Mouse (Mus musculus) testis, adult 2 months (tissue): ENCODE data around the gene Adamts3. TPM values are rescaled to one million over a fixed set of nuclear protein-coding genes. Genes with fewer than 3 reads are reported as not detected.

Experiments used
- H3K27ac ChIP-seq: fragments of 200-500 bp; 2 replicates; pipeline ENCODE4 v1.5.1; 2012; ENCODE audit warnings: low read depth, low read length; ENCODE audit not compliant: control insufficient read depth, insufficient read depth
- H3K27me3 ChIP-seq: fragments of 200-500 bp; 2 replicates; pipeline ENCODE4 v1.6.1; 2012; ENCODE audit warnings: mild to moderate bottlenecking, low read length, moderate library complexity; ENCODE audit not compliant: control insufficient read depth, insufficient read depth
- H3K36me3 ChIP-seq: fragments of 200-500 bp; 2 replicates; pipeline ENCODE4 v1.6.1; 2012; ENCODE audit warnings: mild to moderate bottlenecking, low read length; ENCODE audit not compliant: control insufficient read depth, insufficient read depth
- H3K4me1 ChIP-seq: fragments of 200-500 bp; 2 replicates; pipeline ENCODE4 v1.6.1; 2012; ENCODE audit warnings: low read length; ENCODE audit not compliant: control insufficient read depth, insufficient read depth
- H3K4me3 ChIP-seq: fragments of 200-500 bp; 2 replicates; pipeline ENCODE4 v1.5.1; 2012; ENCODE audit warnings: low read depth, mild to moderate bottlenecking, low read length, moderate library complexity, mixed read lengths; ENCODE audit not compliant: control insufficient read depth
- CTCF ChIP-seq: fragments of 200-500 bp; IDR thresholded peaks from 2 replicates; pipeline ENCODE4 v1.5.1; 2012; ENCODE audit warnings: low read depth, mild to moderate bottlenecking, inconsistent platforms, low read length, moderate library complexity; ENCODE audit not compliant: control insufficient read depth, insufficient read depth, insufficient replicate concordance
- POLR2A ChIP-seq: fragments of 200-500 bp; IDR thresholded peaks from 2 replicates; pipeline ENCODE4 v1.6.1; 2012; ENCODE audit warnings: low read depth, mild to moderate bottlenecking, inconsistent platforms, low read length, moderate library complexity; ENCODE audit not compliant: control insufficient read depth
- polyA plus RNA-seq: library from polyadenylated mRNA; depleted of rRNA; stranded (reverse); fragments of >200 nt; gene quantifications from 2 replicates; pipeline ENCODE4 v1.2.3, GENCODE M21; 2012

Gene Adamts3
- polyA plus RNA-seq, 1 experiment = 0.81 TPM

DNA sequence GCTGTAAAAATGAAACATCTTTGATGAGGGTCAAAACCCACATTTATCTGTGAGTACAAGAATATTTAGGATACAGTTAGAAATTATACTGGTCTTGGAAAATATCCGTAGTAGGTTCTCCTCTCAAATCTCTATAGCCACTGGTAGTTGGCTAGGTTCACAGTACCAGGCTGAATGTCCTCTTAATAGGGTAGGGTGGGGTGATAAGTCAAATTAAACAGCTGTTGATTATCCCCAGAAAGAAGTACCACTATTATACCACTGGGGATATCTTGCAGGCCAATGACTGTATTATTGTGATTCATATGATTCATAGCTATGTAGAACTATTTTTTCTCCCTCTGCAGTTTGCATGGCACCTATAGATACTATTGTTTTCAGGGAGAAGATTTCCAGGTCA, 228.8 kb downstream of the Adamts3 start:
- H3K36me3 ChIP-seq = no peaks in the 10 kb centered on the region
- no peak overlapping the region for H3K27ac ChIP-seq
- no peaks in the 10 kb centered on the region for H3K4me1 ChIP-seq
- no peaks in the 10 kb centered on the region for H3K27me3 ChIP-seq
- H3K4me3 ChIP-seq = no peak overlapping the region
- TF ChIP-seq POLR2A (no peak), CTCF (no peak)

DNA sequence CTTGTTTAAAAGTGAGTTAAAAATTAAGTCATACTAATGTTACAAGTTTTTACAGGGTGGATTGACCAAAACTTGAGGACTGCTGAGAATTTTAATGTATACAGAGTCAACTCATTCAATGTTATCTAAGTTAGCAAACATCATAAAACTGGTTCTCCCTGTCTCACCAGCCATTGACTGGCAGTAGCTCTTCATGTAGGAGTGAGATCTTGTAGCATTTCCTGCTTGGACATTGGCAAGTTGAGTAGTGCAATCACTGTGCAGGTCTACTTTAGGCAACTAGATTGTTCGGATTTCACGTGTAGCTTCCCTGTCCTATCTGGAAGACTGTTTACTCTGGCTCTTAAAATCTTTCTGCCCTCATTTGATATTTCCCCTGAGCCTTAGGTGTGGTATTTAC, 229.3 kb downstream of the Adamts3 start:
- no peak overlapping the region for H3K27ac ChIP-seq
- H3K36me3 ChIP-seq = no peaks in the 10 kb centered on the region
- H3K4me3 ChIP-seq = no peak overlapping the region
- TF ChIP-seq CTCF = no peak
- H3K4me1 ChIP-seq = no peaks in the 10 kb centered on the region
- H3K27me3 ChIP-seq = no peaks in the 10 kb centered on the region

DNA sequence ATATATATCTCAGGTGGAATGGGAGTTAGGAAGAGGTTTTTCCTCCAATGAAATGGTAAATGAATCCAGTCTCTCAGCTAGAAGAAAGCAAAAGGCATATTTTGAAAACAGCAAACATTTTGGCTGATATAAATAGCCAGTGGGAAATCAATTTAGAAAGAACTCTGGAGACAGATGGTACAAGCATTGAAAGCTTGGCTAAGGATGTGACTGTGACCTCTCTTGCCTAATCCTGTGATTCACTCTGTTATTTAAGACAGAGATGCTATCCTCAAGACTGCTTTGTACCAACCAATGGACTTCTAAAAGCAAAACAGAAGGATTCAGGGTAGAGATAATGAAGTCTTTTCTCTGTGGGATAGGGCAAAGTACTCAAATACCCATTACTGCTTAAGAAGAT, 236.2 kb downstream of the Adamts3 start:
- Histone ChIP-seq H3K36me3 (no peaks in the 10 kb centered on the region), H3K27me3 (no peaks in the 10 kb centered on the region), H3K27ac (no peak overlapping the region), H3K4me3 (no peak overlapping the region), H3K4me1 (no peaks in the 10 kb centered on the region)
- no peak for TF ChIP-seq CTCF
- TF ChIP-seq POLR2A = no peak

DNA sequence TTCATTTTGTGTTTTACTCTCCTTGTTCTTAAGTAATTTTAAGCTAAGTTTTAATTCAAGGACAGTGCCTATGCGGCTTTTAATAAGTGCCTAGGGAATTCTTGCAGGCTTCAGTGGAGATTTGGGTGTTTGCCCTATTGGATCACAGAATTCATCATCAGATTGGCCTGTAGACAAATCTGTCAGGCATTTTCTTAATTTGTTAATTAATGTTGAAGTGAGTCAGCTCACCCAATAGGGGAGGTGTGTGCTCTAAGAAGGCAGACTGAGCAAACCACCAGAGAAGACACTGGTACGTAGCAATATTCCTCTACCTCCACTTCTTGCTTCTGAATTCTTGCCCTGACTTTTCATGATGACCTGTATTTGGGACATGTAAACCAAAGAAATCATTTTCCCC, 247.7 kb downstream of the Adamts3 start:
- no peak for TF ChIP-seq CTCF
- TF ChIP-seq POLR2A = no peak
- H3K36me3 ChIP-seq = no peaks in the 10 kb centered on the region
- no peak overlapping the region for H3K27ac ChIP-seq

DNA sequence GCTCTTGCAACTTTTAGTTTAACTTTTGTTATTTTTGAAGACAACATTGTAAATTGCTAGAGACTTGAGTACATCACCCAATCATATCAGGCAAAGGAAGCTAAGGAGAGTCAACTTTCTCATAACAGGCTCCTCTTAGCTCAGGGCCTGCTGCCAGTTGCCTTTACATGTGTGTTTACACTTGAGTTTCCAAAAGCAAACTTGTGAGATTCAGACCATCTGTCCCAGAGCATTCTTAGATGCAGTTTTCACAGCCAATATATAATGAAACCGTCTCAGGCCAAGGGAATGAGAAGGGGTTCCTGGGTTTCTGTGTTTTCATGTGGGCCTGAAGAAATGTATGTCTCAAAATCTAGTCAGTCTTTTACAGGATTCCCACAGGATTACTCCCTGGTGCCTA, 251.5 kb downstream of the Adamts3 start:
- Histone ChIP-seq H3K36me3 (no peaks in the 10 kb centered on the region), H3K27ac (no peak overlapping the region), H3K27me3 (no peaks in the 10 kb centered on the region), H3K4me3 (no peak overlapping the region), H3K4me1 (no peaks in the 10 kb centered on the region)
- no peak for TF ChIP-seq POLR2A
- no peak for TF ChIP-seq CTCF

More for the DNA sequence above, 247.7 kb downstream of the Adamts3 start:
- Histone ChIP-seq H3K27me3 (no peaks in the 10 kb centered on the region), H3K4me3 (no peak overlapping the region), H3K4me1 (no peaks in the 10 kb centered on the region)
